ENCODE assay signal across 16 mouse cellular contexts in the genomic region with DNA sequence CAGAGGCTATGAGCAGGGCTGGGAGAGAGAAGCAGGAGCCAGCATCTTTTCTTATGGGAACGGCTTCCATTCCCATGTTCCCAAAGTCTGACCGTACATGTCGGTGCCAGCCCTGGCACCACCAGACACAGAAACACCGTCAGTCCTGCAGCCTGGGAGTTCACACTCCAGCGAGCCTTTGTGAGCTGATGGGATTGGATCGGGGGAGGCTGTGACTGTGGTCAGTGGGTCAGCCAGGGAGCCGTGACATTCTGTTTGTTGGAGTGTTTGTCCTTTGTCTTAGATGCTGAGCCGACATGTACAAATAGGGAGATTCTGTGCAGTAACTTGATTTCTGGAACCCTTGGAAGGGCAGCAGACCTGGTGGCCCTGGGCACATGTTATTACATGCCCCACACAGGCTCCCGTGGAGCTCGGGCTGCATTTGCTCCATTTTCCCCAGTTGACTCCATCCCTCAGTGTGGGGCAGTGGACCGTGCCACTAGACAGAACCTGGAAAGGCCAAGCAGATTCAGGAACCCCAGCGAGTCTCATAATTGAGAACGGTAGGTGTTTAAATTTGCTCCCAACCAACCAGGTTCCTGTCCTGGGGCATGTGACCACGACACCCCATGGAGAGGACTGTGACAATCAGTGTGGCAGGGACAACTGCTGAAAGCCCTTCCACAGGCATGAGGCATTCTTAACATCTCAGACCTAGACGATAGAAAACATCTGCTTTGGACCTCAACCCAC. TPM values are rescaled to one million over a fixed set of nuclear protein-coding genes. Genes with fewer than 3 reads are reported as not detected.
DNase-seq lines count a peak whose midpoint lies in the region; ATAC-seq lines count a peak whose summit lies in the region.
"Had no signal": no experiment of that assay in that cellular context is flagged by ENCODE, and none has a peak within 500 bp of the region (broad histone marks: within the 10 kb centered on the region; RNA-seq: fewer than 3 reads in every experiment).

No protein-coding gene starts in this region.

- DNase-seq in heart, embryonic 10.5 days (ENCODE audit: low spot score) = peak; percentile 66
- DNase-seq in midbrain, embryonic 10.5 days (ENCODE audit: low spot score) = no peak
- no peak for DNase-seq in midbrain, embryonic 14.5 days
- DNase-seq in cerebellum, adult 8-10 months = peak; percentile 57
- peak; percentile 55 for DNase-seq in retina, embryonic 14.5 days (ENCODE audit: low spot score)
- no peak for DNase-seq in forebrain, embryonic 14.5 days (ENCODE audit: low spot score)
- DNase-seq: B cell, adult 2 months; kidney, adult 8-10 months had no signal

- no peak overlapping the region for H3K4me3 ChIP-seq in heart, embryonic 10.5 days
- no peak overlapping the region for H3K4me3 ChIP-seq in heart, embryonic 11.5 days (ENCODE audit: low read depth, low read length)
- H3K4me3 ChIP-seq in midbrain, embryonic 10.5 days = no peak overlapping the region
- no peak overlapping the region for H3K4me3 ChIP-seq in midbrain, embryonic 14.5 days (replicated peaks; ENCODE audit: low read depth, low read length)
- no peak overlapping the region for H3K4me3 ChIP-seq in forebrain, embryonic 14.5 days (ENCODE audit: low read depth, low read length)
- H3K4me3 ChIP-seq: embryonic facial prominence, embryonic 12.5 days; hindbrain, embryonic 13.5 days; layer of hippocampus, adult 2 months; lung, embryonic 15.5 days had no signal

- no peak overlapping the region for H3K4me2 ChIP-seq in heart, embryonic 11.5 days
- no peak overlapping the region for H3K4me2 ChIP-seq in midbrain, embryonic 14.5 days (ENCODE audit: low read length)
- no peak overlapping the region for H3K4me2 ChIP-seq in forebrain, embryonic 14.5 days (ENCODE audit: low read length)
- H3K4me2 ChIP-seq: embryonic facial prominence, embryonic 12.5 days; hindbrain, embryonic 13.5 days; liver, embryonic 11.5 days; lung, embryonic 15.5 days had no signal

- no peak overlapping the region for H3K27ac ChIP-seq in heart, embryonic 10.5 days
- no peak overlapping the region for H3K27ac ChIP-seq in heart, embryonic 11.5 days (ENCODE audit: low read depth, low read length)
- H3K27ac ChIP-seq in midbrain, embryonic 10.5 days (replicated peaks) = peak overlapping the region; percentile 10; the same call in 1 of the 2 replicates
- H3K27ac ChIP-seq in midbrain, embryonic 14.5 days (replicated peaks; ENCODE audit: low read depth, low read length) = no peak overlapping the region
- no peak overlapping the region for H3K27ac ChIP-seq in forebrain, embryonic 14.5 days (ENCODE audit: low read depth, low read length)
- H3K27ac ChIP-seq: embryonic facial prominence, embryonic 12.5 days; layer of hippocampus, adult 2 months; lung, embryonic 15.5 days; stomach, postnatal 0 days had no signal

- peaks cover 23% of the 10 kb centered on the region for H3K4me1 ChIP-seq in heart, embryonic 10.5 days
- peaks cover 7% of the 10 kb centered on the region for H3K4me1 ChIP-seq in heart, embryonic 11.5 days (ENCODE audit: control insufficient read depth, insufficient read depth, low read length)
- H3K4me1 ChIP-seq in midbrain, embryonic 10.5 days = peaks cover 55% of the 10 kb centered on the region
- H3K4me1 ChIP-seq in midbrain, embryonic 14.5 days (ENCODE audit: control insufficient read depth, insufficient read depth, low read length) = peaks cover 37% of the 10 kb centered on the region
- H3K4me1 ChIP-seq in forebrain, embryonic 14.5 days (ENCODE audit: control insufficient read depth, insufficient read depth, low read length) = no peaks in the 10 kb centered on the region; the same call in 1 of the 2 replicates

- ATAC-seq in heart, embryonic 11.5 days (replicated peaks; ENCODE audit: insufficient number of reproducible peaks, low FRiP score, low TSS enrichment) = no peak
- no peak for ATAC-seq in midbrain, embryonic 14.5 days (ENCODE audit: low FRiP score, low TSS enrichment)
- no peak; the same call in 1 of the 2 replicates for ATAC-seq in granulocyte monocyte progenitor cell, adult 5-6 weeks (replicated peaks; ENCODE audit: poor library complexity, severe bottlenecking)
- no peak for ATAC-seq in forebrain, embryonic 14.5 days

- H3K27me3 ChIP-seq in heart, embryonic 10.5 days (ENCODE audit: insufficient read depth, poor library complexity, severe bottlenecking) = peaks cover 40% of the 10 kb centered on the region
- peaks cover 3% of the 10 kb centered on the region; the same call in 1 of the 2 replicates for H3K27me3 ChIP-seq in heart, embryonic 11.5 days (ENCODE audit: control insufficient read depth, insufficient read depth, low read length)
- peaks cover 49% of the 10 kb centered on the region for H3K27me3 ChIP-seq in midbrain, embryonic 10.5 days (ENCODE audit: low read depth, poor library complexity, severe bottlenecking)
- no peaks in the 10 kb centered on the region for H3K27me3 ChIP-seq in midbrain, embryonic 14.5 days (ENCODE audit: control insufficient read depth, insufficient read depth, low read length)
- H3K27me3 ChIP-seq in forebrain, embryonic 14.5 days (replicated peaks; ENCODE audit: control insufficient read depth, insufficient read depth, low read length) = no peaks in the 10 kb centered on the region
- H3K27me3 ChIP-seq: lung, embryonic 15.5 days had no signal

- H3K36me3 ChIP-seq in heart, embryonic 10.5 days = no peaks in the 10 kb centered on the region
- H3K36me3 ChIP-seq in heart, embryonic 11.5 days (ENCODE audit: control insufficient read depth, insufficient read depth, low read length) = no peaks in the 10 kb centered on the region
- no peaks in the 10 kb centered on the region for H3K36me3 ChIP-seq in midbrain, embryonic 10.5 days
- no peaks in the 10 kb centered on the region for H3K36me3 ChIP-seq in midbrain, embryonic 14.5 days (ENCODE audit: control insufficient read depth, insufficient read depth, low read length)
- H3K36me3 ChIP-seq in forebrain, embryonic 14.5 days (ENCODE audit: control insufficient read depth, insufficient read depth, low read length) = no peaks in the 10 kb centered on the region
- H3K36me3 ChIP-seq: embryonic facial prominence, embryonic 12.5 days; hindbrain, embryonic 13.5 days; lung, embryonic 15.5 days had no signal

- no peak overlapping the region for H3K9ac ChIP-seq in heart, embryonic 11.5 days (ENCODE audit: low read depth, low read length)
- H3K9ac ChIP-seq in midbrain, embryonic 14.5 days (replicated peaks; ENCODE audit: low read length) = no peak overlapping the region
- H3K9ac ChIP-seq in forebrain, embryonic 14.5 days (ENCODE audit: low read length) = no peak overlapping the region
- H3K9ac ChIP-seq: embryonic facial prominence, embryonic 12.5 days; hindbrain, embryonic 13.5 days; lung, embryonic 15.5 days had no signal

- no peaks in the 10 kb centered on the region for H3K9me3 ChIP-seq in heart, embryonic 10.5 days
- H3K9me3 ChIP-seq in heart, embryonic 11.5 days (replicated peaks; ENCODE audit: control insufficient read depth, low read length) = no peaks in the 10 kb centered on the region
- no peaks in the 10 kb centered on the region for H3K9me3 ChIP-seq in midbrain, embryonic 10.5 days (replicated peaks)
- H3K9me3 ChIP-seq in midbrain, embryonic 14.5 days (ENCODE audit: control insufficient read depth, low read length) = no peaks in the 10 kb centered on the region
- H3K9me3 ChIP-seq in forebrain, embryonic 14.5 days (replicated peaks; ENCODE audit: control insufficient read depth, low read length) = no peaks in the 10 kb centered on the region
- H3K9me3 ChIP-seq: embryonic facial prominence, embryonic 12.5 days; hindbrain, embryonic 13.5 days; lung, embryonic 15.5 days had no signal

- WGBS in heart, embryonic 10.5 days = 73% methylated on average over 15 of the region's 15 CpGs
- 73% methylated on average over 15 of the region's 15 CpGs for WGBS in heart, embryonic 11.5 days (ENCODE audit: insufficient replicate concordance)
- 44% methylated on average over 15 of the region's 15 CpGs for WGBS in midbrain, embryonic 10.5 days
- 39% methylated on average over 15 of the region's 15 CpGs for WGBS in midbrain, embryonic 14.5 days
- WGBS in forebrain, embryonic 14.5 days = 42% methylated on average over 15 of the region's 15 CpGs

RNA-seq across cellular contexts. Expression of a gene that starts 33.5 kb away (rescaled TPM):
- 14.1 and 14.9 TPM in 2 replicates for polyA plus RNA-seq in heart, embryonic 10.5 days (2016; fragmentation: Nextera tagmentation; extraction: Ambion mirVana)
- 8.6 and 12.0 TPM in 2 replicates for polyA plus RNA-seq in heart, embryonic 11.5 days (2014; fragmentation: Nextera tagmentation; extraction: Ambion mirVana)
- 12.8 and 15.1 TPM in 2 replicates for polyA plus RNA-seq in midbrain, embryonic 10.5 days (2016; fragmentation: Nextera tagmentation; extraction: Ambion mirVana)
- 8.6 and 11.9 TPM in 2 replicates for polyA plus RNA-seq in midbrain, embryonic 14.5 days (2014; fragmentation: Nextera tagmentation; extraction: Ambion mirVana)
- total RNA-seq in granulocyte monocyte progenitor cell, adult 5-6 weeks (2014; fragmentation: Nextera tagmentation) = 84.7 and 86.6 TPM in 2 replicates
- total RNA-seq in granulocyte monocyte progenitor cell, adult 5-6 weeks (2017) = 23.4 and 23.8 TPM in 2 replicates
- polyA plus RNA-seq in forebrain, embryonic 14.5 days (2014; fragmentation: Nextera tagmentation; extraction: Ambion mirVana) = 8.7 and 11.3 TPM in 2 replicates

RNA-seq across cellular contexts. Expression of a gene that starts 60.0 kb away (rescaled TPM):
- polyA plus RNA-seq in heart, embryonic 10.5 days (2016; fragmentation: Nextera tagmentation; extraction: Ambion mirVana) = 21.0 and 23.3 TPM in 2 replicates
- 15.3 and 17.7 TPM in 2 replicates for polyA plus RNA-seq in heart, embryonic 11.5 days (2014; fragmentation: Nextera tagmentation; extraction: Ambion mirVana)
- 32.8 and 36.2 TPM in 2 replicates for polyA plus RNA-seq in midbrain, embryonic 10.5 days (2016; fragmentation: Nextera tagmentation; extraction: Ambion mirVana)
- 33.3 and 33.9 TPM in 2 replicates for polyA plus RNA-seq in midbrain, embryonic 14.5 days (2014; fragmentation: Nextera tagmentation; extraction: Ambion mirVana)
- total RNA-seq in granulocyte monocyte progenitor cell, adult 5-6 weeks (2014; fragmentation: Nextera tagmentation) = 12.3 and 15.8 TPM in 2 replicates
- 8.4 and 8.7 TPM in 2 replicates for total RNA-seq in granulocyte monocyte progenitor cell, adult 5-6 weeks (2017)
- 16.1 and 24.6 TPM in 2 replicates for polyA plus RNA-seq in forebrain, embryonic 14.5 days (2014; fragmentation: Nextera tagmentation; extraction: Ambion mirVana)

Comparison
In these comparisons a context has a peak if more than half of its experiments do, and no peak if none do; other contexts are left out.
1. DNase-seq: peak in heart, embryonic 10.5 days (single experiment), cerebellum, adult 8-10 months (single experiment) and retina, embryonic 14.5 days (single experiment); none in midbrain, embryonic 10.5 days (single experiment), midbrain, embryonic 14.5 days (single experiment) and forebrain, embryonic 14.5 days (single experiment).